Mouse (Mus musculus): ENCODE data around the gene Dvl1. TPM values are rescaled to one million over a fixed set of nuclear protein-coding genes. Genes with fewer than 3 reads are reported as not detected.

Dvl1 gene
- polyA plus RNA-seq, 1 experiment from 2014 or later = 7.8 TPM

- no peak overlapping the region for H3K4me2 ChIP-seq
- H3K9me3 ChIP-seq = no peaks in the 10 kb centered on the region
- no peaks in the 10 kb centered on the region for H3K4me1 ChIP-seq (replicated peaks)
- H3K27ac ChIP-seq = no peak overlapping the region
- ATAC-seq (ENCODE audit: low FRiP score) = no peak
- no peaks in the 10 kb centered on the region for H3K27me3 ChIP-seq
- no peak overlapping the region for H3K9ac ChIP-seq
- H3K36me3 ChIP-seq = peaks cover 83% of the 10 kb centered on the region
- H3K4me3 ChIP-seq = no peak overlapping the region
- 93% methylated on average over 13 of the region's 13 CpGs for WGBS
Measured at GRCm38 (mm10) chr4:155904318-155905102, 57.3 kb downstream of the Dvl1 start.

GRCm38 (mm10) chr4:155905634-155906033 is 58.4 kb downstream of the Dvl1 start:
- WGBS = 86% methylated on average over 13 of the region's 13 CpGs
- no peaks in the 10 kb centered on the region for H3K27me3 ChIP-seq
- H3K9me3 ChIP-seq = no peaks in the 10 kb centered on the region
- H3K4me1 ChIP-seq (replicated peaks) = no peaks in the 10 kb centered on the region
- no peak overlapping the region for H3K4me2 ChIP-seq
- no peak overlapping the region for H3K27ac ChIP-seq
- no peak for ATAC-seq (ENCODE audit: low FRiP score)
- H3K4me3 ChIP-seq = no peak overlapping the region
- no peak overlapping the region for H3K9ac ChIP-seq
- H3K36me3 ChIP-seq = peaks cover 72% of the 10 kb centered on the region

DNA sequence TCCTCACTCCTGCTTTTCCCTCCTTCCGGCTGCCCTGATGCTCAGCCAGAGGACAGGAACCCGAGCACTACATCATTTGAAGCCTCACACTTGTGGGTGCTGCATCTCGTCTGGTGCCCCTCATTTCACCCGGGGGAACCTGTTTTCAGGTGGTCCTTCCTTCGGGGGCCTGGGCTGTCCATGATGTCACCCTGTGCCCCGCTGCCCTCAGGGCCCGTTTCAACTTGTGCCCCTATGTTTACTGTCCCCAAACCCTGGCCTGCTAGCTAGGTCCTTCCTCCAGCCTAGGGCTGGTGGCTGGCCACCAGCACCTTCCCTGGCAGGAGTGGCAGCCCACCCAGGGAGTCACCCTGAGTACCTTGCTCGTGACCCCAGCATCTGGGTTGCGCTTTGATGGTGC is 58.9 kb downstream of the Dvl1 start:
- no peak overlapping the region for H3K27ac ChIP-seq
- H3K9me3 ChIP-seq = no peaks in the 10 kb centered on the region
- H3K27me3 ChIP-seq = no peaks in the 10 kb centered on the region
- H3K4me2 ChIP-seq = no peak overlapping the region
- H3K4me1 ChIP-seq (replicated peaks) = no peaks in the 10 kb centered on the region
- no peak overlapping the region for H3K4me3 ChIP-seq
- H3K9ac ChIP-seq = no peak overlapping the region
- 88% methylated on average over 9 of the region's 9 CpGs for WGBS
- H3K36me3 ChIP-seq = peaks cover 67% of the 10 kb centered on the region
- ATAC-seq (ENCODE audit: low FRiP score) = no peak

GRCm38 (mm10) chr4:155907003-155907402 is 59.8 kb downstream of the Dvl1 start:
- Histone ChIP-seq H3K4me2 (no peak overlapping the region), H3K4me3 (no peak overlapping the region), H3K27ac (no peak overlapping the region), H3K9ac (no peak overlapping the region), H3K27me3 (no peaks in the 10 kb centered on the region), H3K36me3 (peaks cover 58% of the 10 kb centered on the region), H3K4me1 (replicated peaks) (no peaks in the 10 kb centered on the region), H3K9me3 (no peaks in the 10 kb centered on the region)
- 89% methylated on average over 11 of the region's 11 CpGs for WGBS
- ATAC-seq (ENCODE audit: low FRiP score) = no peak

GRCm38 (mm10) chr4:155908281-155908680 is 61.1 kb downstream of the Dvl1 start:
- Histone ChIP-seq H3K27ac (no peak overlapping the region), H3K9ac (no peak overlapping the region), H3K4me1 (replicated peaks) (no peaks in the 10 kb centered on the region), H3K36me3 (peaks cover 45% of the 10 kb centered on the region), H3K4me3 (no peak overlapping the region), H3K27me3 (no peaks in the 10 kb centered on the region), H3K4me2 (no peak overlapping the region), H3K9me3 (no peaks in the 10 kb centered on the region)
- no peak for ATAC-seq (ENCODE audit: low FRiP score)
- WGBS = 83% methylated on average over 7 of the region's 7 CpGs

DNA sequence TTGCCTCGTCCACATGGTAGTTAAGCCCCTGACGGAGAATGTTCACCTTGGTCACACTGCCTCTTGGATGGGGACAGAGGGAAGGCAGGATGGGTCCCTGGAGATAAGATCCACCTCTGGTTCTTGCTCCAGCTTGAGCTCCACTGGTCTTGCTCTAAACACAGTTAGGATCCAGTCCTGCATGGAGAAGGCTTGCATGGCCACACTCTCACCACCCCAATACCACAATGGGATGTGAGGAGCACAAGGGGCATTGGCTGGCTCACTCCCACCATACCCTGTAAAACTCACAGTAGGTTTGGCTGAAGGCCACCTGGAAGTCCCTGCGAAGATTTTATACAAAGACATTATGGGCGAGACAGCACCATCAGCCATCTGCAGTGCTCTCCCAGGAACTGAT is 61.5 kb downstream of the Dvl1 start:
- H3K9ac ChIP-seq = no peak overlapping the region
- H3K27ac ChIP-seq = no peak overlapping the region
- no peaks in the 10 kb centered on the region for H3K27me3 ChIP-seq
- 93% methylated on average over 4 of the region's 4 CpGs for WGBS
- H3K4me2 ChIP-seq = no peak overlapping the region
- no peaks in the 10 kb centered on the region for H3K9me3 ChIP-seq
- no peaks in the 10 kb centered on the region for H3K4me1 ChIP-seq (replicated peaks)
- H3K4me3 ChIP-seq = no peak overlapping the region
- H3K36me3 ChIP-seq = peaks cover 41% of the 10 kb centered on the region
- ATAC-seq (ENCODE audit: low FRiP score) = no peak

Other genes starting within 250 kb of the Dvl1 start
- gene Slc35e2, start 246.0 kb upstream of the Dvl1 start, polyA plus RNA-seq (2015; fragmentation: Nextera tagmentation; extraction: Ambion mirVana) = 15.1 and 15.9 TPM in 2 replicates
- gene Cdk11b, start 222.5 kb upstream of the Dvl1 start, polyA plus RNA-seq (2015; fragmentation: Nextera tagmentation; extraction: Ambion mirVana) = 65.2 and 65.8 TPM in 2 replicates
- not detected in 2 replicates for gene Gm10563, start 202.0 kb upstream of the Dvl1 start, polyA plus RNA-seq (2015; fragmentation: Nextera tagmentation; extraction: Ambion mirVana)
- 3.9 and 4.5 TPM in 2 replicates for gene Mmp23, start 194.0 kb upstream of the Dvl1 start, polyA plus RNA-seq (2015; fragmentation: Nextera tagmentation; extraction: Ambion mirVana)
- gene Mib2, start 178.2 kb upstream of the Dvl1 start, polyA plus RNA-seq (2015; fragmentation: Nextera tagmentation; extraction: Ambion mirVana) = 39.4 and 40.3 TPM in 2 replicates
- gene Fndc10, start 153.1 kb upstream of the Dvl1 start, polyA plus RNA-seq (2015; fragmentation: Nextera tagmentation; extraction: Ambion mirVana) = 7.5 and 7.9 TPM in 2 replicates
- 171 and 177 TPM in 2 replicates for gene Ssu72, start 142.6 kb upstream of the Dvl1 start, polyA plus RNA-seq (2015; fragmentation: Nextera tagmentation; extraction: Ambion mirVana)
- 11.6 and 12.0 TPM in 2 replicates for gene Tmem240, start 112.6 kb upstream of the Dvl1 start, polyA plus RNA-seq (2015; fragmentation: Nextera tagmentation; extraction: Ambion mirVana)
- 78.1 and 82.3 TPM in 2 replicates for gene Atad3a, start 86.3 kb upstream of the Dvl1 start, polyA plus RNA-seq (2015; fragmentation: Nextera tagmentation; extraction: Ambion mirVana)
- gene Vwa1, start 72.7 kb upstream of the Dvl1 start, polyA plus RNA-seq (2015; fragmentation: Nextera tagmentation; extraction: Ambion mirVana) = 23.2 and 24.4 TPM in 2 replicates
- gene Tmem88b, start 61.5 kb upstream of the Dvl1 start, polyA plus RNA-seq (2015; fragmentation: Nextera tagmentation; extraction: Ambion mirVana) = 0.49 and 0.62 TPM in 2 replicates
- gene Ankrd65, start 57.0 kb upstream of the Dvl1 start, polyA plus RNA-seq (2015; fragmentation: Nextera tagmentation; extraction: Ambion mirVana) = not detected in 2 replicates
- 253 and 261 TPM in 2 replicates for gene Mrpl20, start 44.5 kb upstream of the Dvl1 start, polyA plus RNA-seq (2015; fragmentation: Nextera tagmentation; extraction: Ambion mirVana)
- 171 and 173 TPM in 2 replicates for gene Ccnl2, start 34.9 kb upstream of the Dvl1 start, polyA plus RNA-seq (2015; fragmentation: Nextera tagmentation; extraction: Ambion mirVana)
- 142 and 148 TPM in 2 replicates for gene Aurkaip1, start 16.1 kb upstream of the Dvl1 start, polyA plus RNA-seq (2015; fragmentation: Nextera tagmentation; extraction: Ambion mirVana)
- gene Mxra8, start 7.7 kb upstream of the Dvl1 start, polyA plus RNA-seq (2015; fragmentation: Nextera tagmentation; extraction: Ambion mirVana) = 30.8 and 34.4 TPM in 2 replicates
- 0.47 and 0.57 TPM in 2 replicates for gene Tas1r3, start 16.0 kb downstream of the Dvl1 start, polyA plus RNA-seq (2015; fragmentation: Nextera tagmentation; extraction: Ambion mirVana)
- gene Cptp, start 22.0 kb downstream of the Dvl1 start, polyA plus RNA-seq (2015; fragmentation: Nextera tagmentation; extraction: Ambion mirVana) = 23.3 and 24.1 TPM in 2 replicates
- 74.8 and 79.2 TPM in 2 replicates for gene Ints11, start 22.1 kb downstream of the Dvl1 start, polyA plus RNA-seq (2015; fragmentation: Nextera tagmentation; extraction: Ambion mirVana)
- 52.6 and 54.8 TPM in 2 replicates for gene Pusl1, start 44.4 kb downstream of the Dvl1 start, polyA plus RNA-seq (2015; fragmentation: Nextera tagmentation; extraction: Ambion mirVana)
- gene Acap3, start 44.4 kb downstream of the Dvl1 start, polyA plus RNA-seq (2015; fragmentation: Nextera tagmentation; extraction: Ambion mirVana) = 71.0 and 77.0 TPM in 2 replicates
- 123 and 127 TPM in 2 replicates for gene Ube2j2, start 96.4 kb downstream of the Dvl1 start, polyA plus RNA-seq (2015; fragmentation: Nextera tagmentation; extraction: Ambion mirVana)
- 9.2 and 12.3 TPM in 2 replicates for gene C1qtnf12, start 114.9 kb downstream of the Dvl1 start, polyA plus RNA-seq (2015; fragmentation: Nextera tagmentation; extraction: Ambion mirVana)
- 26.6 and 27.6 TPM in 2 replicates for gene B3galt6, start 145.2 kb downstream of the Dvl1 start, polyA plus RNA-seq (2015; fragmentation: Nextera tagmentation; extraction: Ambion mirVana)
- gene Sdf4, start 145.5 kb downstream of the Dvl1 start, polyA plus RNA-seq (2015; fragmentation: Nextera tagmentation; extraction: Ambion mirVana) = 126 and 127 TPM in 2 replicates
- 0.55 and 1.0 TPM in 2 replicates for gene Tnfrsf4, start 166.4 kb downstream of the Dvl1 start, polyA plus RNA-seq (2015; fragmentation: Nextera tagmentation; extraction: Ambion mirVana)
- 2.3 and 2.9 TPM in 2 replicates for gene Tnfrsf18, start 178.8 kb downstream of the Dvl1 start, polyA plus RNA-seq (2015; fragmentation: Nextera tagmentation; extraction: Ambion mirVana)
- not detected in 2 replicates for gene Ttll10, start 212.0 kb downstream of the Dvl1 start, polyA plus RNA-seq (2015; fragmentation: Nextera tagmentation; extraction: Ambion mirVana)